Mouse (Mus musculus): Measurements from ENCODE around the gene Gm28048.

The Gm28048 gene

DNA sequence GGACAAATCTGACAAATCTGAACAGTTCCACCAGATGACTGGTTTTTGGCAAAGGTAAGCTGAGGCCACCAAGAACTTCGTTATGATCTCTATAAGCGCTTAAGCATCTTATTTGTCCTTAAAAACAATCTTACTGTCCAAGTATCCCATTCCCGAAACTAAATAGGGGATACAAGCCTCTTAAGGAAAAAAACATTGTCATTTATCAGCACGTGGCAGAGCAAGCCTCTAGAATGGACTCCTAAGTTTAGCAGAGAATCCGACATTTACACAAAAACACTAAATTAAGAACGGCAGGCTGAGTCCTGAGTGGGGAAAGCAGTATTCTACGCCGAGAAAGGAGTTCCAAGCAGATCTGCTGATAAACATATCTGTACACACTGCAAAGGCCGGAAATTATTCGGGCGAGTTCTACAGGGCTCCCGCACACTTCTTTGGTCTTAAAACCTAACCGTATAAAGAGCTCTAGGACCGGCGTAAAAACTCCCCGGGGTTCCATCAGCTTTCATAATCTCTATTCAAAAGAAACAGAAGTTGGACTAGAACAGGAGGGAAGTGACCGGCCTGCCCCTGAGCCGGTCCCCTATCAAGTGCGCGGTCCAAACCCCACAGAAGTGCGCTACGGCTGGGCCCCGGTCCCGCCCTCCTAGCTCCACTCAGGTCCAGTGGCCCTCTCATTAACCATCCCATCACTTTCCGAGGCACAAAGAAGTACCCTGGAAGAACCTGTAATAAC, 124.0 kb downstream of the Gm28048 start:
- DNase-seq: peak; percentile 33

DNA sequence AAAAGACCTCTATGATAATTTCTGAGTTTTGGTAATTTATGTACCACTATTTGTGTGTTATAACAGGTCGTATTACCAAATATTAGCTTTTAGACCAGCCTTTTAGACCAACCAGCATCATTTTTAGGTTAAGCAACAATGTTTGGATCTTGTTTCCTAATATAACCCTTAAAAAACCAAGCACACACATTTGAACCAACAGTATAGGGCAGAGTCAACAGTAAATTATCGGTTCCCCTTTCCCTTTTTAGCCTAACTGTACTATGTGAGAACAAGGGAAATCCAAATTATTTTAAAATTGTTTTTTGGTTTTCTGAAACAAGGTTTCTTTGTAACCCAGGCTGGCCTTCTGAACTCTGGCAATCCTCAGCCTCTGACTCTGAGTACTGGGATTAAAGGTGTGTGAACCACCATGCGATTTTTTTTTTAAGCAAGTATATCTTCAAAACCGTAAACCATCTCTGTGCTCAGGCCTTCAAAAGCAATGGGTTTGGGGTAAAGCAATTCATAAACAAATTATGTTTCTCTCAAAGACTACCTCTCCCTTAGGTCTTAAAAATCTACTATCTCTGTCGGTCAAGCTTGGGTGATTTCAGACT, 124.7 kb downstream of the Gm28048 start:
- DNase-seq: no peak

DNA sequence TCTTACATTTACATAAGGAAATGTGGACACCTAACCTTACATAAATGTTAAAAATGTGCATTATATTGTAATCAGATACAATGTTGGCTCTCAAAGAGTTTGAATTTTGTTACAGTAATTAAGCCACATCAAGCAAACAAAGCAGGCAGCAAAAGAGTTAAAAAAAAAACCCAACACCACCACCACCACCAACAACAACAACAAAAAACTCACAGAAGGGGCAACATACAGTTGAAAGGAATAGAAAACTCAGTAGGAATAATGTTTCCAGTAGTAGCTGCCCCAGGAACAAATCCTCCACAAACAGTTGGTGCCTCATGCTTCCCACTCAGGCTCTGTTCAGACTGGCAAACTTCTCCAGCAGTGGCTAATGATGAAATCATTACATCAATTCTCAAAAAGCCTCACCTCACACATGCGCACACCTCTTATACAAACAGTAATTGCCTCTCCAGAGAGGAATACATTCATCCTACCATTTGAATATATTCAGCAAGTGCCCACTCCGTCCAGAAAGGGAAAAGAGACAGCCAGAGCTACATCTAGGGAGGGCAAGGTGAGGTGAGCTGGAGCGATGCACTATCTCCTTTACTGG, 125.4 kb downstream of the Gm28048 start:
- no peak for DNase-seq

DNA sequence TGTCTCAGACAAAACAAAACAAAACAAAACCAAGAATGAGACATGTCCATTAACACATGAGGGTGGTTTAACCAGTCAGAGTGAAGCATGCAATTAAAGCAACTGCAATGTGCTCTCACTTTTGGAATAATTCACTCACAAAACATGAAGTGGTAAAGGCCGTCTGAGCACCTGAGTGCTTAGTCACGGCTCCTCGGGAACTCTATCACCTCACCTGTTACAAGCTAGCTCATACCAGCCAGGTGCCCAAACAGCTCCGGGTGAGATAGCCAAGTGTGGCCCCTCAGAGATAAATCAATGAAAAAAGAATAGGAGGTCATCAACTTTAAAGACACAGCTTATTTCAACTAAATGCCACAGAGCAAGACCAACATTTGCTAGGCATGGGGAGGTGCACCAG, 127.3 kb downstream of the Gm28048 start:
- no peak for DNase-seq

DNA sequence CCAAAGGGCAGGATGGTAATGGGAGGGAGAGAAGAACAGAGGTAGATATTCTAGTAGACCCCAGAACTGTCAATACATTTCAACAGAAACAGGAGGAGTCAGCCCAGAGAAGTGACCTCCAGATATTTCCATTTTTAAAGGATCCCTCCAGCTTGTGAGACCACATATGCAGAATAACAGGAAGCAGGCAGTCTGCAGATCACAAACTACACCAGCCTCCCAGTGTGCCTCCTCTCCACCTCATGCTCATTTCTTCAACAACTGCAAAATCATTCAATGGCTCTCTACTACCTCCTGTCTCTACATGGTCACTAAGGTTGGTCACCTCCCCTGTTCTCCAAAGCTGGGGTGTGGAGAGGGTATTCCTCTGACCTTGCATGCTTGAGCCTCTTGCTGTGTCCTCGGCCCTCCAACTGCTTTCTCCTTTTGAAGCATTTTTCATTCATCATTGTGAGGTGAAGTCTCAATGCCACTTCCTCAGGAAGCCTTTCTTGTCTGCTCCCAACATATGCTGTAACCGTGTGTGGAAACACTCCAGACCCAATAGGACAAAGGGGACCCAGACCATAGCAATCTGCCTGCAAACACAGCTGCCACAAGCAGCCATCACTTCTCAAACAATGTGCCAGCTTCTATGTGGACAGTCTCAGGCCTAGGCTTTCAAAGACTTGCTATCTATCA, 128.3 kb downstream of the Gm28048 start:
- no peak for DNase-seq

DNA sequence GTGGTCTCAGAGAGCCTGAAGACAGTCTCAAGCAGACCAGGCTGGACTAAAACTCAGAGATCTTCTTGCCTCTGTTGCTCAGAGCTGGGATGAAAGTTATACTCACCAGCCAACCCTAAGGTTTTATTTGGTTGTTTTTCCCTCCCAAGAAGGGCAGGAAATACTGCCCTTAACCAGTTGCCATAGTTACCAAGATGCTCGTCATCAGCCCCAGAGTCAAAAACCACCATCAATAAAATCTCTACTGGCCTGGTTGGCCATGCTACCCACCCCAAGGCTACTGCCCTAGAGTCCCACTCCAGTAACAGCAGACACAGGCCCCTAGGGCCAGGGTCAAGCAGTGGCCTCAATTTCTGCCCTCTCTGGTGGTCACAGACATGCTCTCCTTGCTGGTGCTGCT, 129.4 kb downstream of the Gm28048 start:
- DNase-seq: no peak

DNA sequence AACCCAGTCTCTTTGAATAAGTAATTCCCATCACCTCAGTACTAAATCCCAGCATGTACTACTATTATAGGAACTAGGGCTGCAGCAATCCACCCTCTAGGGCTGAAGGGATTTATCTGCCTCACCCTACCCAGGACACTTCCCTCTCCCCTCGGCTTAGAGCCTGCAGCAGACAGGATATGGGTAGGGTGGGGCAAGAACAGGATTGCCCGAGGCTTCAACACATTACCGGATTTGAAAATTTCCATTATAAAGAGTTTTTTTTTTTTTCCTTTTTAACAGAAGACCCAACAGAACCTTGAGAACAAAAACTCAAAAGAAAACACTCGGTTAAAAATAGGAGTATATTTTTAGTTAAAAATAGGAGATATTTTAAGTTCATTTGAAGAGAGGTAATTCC, 130.5 kb downstream of the Gm28048 start:
- DNase-seq: peak; percentile 40

DNA sequence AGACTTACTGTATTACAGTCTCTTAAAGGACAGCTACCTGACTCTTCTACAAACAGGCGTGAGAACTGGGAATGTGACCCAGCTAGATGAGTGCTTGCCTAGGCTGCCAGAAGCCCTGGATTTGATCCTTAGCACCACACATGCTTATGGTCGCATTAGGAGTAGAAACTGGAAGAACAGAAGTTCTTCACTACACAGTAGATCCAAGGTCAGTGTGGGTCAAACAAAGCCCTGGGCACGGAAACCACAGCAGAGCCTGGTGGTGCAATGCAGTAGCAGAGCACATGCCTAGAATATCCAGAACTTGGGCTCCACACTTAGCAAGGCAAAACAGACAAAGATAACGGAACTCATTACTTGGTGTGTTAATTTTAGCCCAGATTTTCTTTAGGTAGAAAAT, 131.8 kb downstream of the Gm28048 start:
- no peak for DNase-seq

DNA sequence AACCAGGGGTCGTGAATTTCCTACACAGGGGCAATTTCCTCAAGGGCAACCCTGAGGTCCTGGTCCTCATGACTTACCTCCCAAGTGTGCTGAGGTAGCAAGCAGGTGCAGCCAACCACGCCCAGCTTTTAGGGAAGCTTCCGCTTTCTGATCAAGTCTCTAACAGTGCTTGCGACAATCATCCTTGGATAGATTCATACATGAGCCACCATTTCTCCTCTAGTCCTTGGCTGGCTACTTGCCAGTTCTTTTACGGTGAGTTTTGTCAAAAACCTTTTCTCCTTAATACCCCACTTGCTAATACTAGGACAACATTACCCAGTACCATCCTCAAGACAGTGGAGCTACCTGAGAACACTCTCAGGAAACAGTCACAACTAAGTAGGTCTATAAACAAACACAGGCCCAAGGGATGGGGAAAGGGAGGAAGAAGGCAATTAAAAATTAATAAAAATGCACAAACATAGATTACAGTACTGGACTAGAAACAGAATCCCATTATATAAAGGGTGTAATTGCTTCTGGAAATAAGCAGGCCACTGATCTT, 133.2 kb downstream of the Gm28048 start:
- no peak for DNase-seq

DNA sequence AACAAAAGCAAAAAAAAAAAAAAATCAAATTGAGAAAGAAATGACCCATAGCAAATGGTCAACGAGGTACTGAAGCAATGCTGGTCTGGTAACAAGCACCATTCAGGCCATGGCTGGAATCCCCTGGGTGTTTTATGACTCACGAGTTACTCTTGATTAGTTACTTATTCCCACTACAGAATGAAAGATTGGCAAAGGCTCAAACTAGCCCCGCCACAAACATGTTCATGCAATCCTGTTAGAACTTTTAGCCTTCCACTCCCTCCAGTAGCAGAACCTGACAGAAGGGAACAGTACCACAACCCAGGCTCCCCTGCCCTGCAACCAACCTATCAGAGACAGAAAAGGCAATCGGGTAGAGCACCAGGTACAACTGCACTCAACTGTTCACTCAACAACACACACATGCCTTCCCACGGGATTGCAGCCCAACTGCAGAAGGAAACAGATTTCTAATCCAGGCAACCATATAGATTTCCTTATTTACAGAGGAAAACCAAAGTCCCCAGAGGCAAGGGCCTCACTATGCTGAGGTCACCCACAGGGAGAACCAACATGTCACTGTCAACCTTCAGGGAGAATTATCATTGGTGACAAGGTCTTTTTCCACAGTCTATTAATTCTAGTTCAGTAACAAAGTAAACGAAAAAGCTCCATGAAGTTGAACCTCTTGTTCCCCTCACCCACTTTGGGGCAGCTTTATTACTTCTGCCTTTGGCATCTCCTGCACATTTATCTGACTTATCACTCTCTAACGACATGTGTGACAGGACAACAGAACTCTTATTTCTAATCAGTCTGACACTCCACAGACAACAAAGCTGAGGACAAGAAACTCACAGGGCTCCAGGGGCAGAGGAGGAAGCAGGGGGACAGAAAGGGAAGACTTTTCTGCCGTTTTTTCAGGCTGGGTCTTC, 133.9 kb downstream of the Gm28048 start:
- peak; percentile 55 for DNase-seq

DNA sequence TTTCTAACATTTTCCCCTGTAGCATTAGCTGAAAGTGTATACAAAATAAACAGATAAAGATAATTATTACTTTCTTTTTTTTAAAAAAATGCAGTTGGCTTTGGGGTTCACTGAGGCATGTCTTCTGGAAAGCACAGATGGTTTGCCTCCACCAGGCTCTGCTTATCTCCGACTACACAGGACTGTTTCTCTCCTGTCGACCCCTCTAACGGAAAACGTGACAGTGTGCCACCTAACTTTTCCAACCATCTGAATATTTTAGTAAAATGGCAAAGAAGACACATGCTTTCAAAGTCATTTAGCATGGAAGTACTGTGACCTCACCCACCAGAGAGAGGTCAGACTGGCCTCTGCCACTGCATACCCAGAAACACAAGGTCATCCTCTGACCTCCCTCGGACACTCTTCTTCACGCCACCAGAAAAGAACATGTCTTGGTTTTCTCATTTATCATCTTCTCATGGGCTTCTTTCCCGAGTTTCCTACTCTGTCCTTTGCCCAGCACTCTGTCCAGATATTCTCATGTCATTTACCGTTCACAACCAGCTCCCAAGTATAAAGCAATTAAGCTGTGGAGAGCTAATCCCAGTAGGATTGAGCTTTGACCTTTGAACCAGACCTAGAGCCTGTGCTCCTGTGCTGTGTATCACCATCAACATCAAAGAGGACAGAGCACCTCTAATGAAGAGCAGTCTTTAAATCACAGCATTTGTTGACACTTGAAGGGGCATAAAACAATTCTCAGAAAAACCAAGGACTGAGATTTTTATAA, 134.7 kb downstream of the Gm28048 start:
- DNase-seq: no peak

DNA sequence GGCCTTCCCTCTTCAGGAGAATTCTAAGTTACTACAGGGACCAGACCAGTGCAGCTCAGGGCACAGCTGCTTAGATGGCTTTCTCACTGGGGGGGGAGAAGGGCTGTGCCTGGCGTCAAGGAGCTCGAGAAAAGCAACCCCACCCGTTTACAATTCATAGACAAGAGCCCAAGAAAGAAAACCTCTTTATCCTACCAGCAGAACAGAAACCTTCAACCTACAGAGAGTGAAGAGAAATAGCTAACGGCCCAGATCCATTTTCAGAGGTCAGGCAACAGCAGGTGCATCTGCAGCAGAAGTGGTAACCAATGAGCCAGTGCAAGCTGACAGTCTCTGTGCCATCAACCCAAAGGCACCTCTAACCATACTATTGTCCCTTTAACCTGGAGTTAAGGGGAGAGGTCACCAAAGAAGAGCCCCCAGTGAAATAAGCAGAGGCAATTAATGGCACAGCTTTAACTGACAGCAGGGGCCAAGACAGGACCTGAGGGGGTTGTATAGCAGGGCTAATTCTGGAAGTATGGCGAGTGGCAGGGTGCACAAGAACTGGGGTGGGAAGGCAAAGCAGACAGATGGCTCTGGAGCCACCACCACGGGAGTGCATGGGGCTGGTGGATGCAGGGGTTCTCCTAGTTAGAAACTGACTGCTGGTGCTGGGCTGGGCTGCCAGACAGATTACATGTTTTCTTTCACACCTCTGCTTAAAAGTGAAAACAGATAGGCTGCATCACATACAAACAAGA, 135.6 kb downstream of the Gm28048 start:
- DNase-seq: no peak

DNA sequence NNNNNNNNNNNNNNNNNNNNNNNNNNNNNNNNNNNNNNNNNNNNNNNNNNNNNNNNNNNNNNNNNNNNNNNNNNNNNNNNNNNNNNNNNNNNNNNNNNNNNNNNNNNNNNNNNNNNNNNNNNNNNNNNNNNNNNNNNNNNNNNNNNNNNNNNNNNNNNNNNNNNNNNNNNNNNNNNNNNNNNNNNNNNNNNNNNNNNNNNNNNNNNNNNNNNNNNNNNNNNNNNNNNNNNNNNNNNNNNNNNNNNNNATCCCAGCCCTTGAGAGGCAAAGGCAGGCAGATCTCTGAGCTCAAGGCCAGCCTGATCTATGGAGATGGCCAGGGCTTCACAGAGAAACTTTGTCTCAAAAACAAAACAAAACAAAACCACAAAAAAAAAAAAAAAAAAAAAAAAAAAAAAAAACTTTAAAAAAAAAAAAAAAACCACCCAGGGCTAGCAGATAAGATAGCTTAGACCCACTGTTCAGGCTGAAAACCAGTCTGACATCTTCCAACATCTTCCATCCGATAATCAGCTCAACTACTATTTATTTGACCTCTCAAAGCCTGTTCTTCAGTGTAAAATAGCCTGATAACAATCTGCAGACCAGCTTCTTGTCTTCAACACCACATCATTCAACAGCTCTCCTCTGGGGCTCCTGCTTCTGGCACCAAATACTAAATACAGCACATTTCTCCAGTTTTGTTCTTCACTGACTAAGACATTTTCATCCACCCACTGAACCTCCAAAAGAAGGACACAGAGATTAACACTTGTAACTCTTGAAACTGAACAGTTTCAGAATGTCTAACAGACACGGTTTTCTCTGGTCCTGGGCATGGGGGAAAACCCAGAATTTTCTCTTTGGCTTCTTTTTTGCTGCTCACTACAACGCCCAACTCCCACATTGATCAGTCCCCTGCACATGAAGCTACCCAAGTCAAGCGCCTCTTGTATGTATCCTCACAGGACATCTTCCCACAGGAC, 136.9 kb downstream of the Gm28048 start:
- no peak for DNase-seq

DNA sequence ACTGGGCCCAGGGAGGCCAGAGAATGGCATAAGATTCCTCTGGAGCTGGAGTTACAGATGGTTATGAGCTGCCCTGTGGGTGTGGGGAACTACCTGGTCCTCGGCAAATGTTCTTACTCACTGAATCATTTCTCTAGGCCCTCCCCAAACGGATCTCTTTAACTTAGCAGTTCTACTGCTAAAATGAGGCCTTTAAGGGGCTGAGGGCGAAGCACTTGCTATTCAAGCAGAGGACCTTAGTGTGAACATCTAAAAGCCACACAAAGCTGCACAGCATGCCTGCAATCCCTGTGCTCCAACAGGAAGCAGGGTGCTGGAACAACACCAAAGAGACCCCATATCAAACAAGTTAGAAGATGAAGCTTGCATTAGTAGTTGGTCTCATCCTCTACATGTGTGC, 142.4 kb downstream of the Gm28048 start:
- DNase-seq: no peak

DNA sequence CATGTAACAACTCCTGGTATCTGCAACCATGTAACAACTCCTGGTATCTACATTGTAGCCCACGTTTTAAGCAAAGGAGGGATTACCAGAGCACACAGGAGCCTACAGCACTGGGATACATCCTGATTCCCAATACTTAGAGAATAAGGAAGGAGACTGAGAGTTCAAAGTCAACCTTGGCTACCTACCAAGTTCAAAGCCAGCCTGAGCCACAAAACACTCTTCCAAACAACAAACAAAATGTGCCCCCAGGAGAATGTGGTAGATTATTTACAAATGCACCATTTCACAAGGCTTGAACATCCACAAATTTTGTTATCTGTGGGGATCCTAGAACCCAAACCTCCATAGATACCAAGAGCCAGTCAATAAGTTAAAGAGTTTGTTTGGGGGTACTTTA, 143.5 kb downstream of the Gm28048 start:
- no peak for DNase-seq

DNA sequence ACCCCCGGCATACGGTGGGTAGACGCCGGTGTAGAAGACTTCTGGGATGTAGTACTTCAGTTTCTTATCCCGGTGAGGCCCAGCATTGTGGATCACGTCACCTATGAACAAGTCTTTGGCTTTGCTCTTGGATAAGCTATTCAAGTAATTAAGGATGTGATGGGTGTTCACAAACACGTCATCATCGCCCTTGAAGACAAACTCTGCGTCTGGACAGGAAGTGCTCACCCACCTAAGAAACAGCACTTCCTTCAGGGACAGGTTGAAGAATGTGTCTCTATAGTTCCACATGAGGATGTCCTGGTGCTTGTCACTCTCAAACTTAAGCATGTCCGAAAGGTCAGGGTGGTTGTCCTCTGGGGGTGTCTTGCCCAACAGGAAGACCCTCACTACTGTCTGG, 145.6 kb downstream of the Gm28048 start:
- DNase-seq: no peak

DNA sequence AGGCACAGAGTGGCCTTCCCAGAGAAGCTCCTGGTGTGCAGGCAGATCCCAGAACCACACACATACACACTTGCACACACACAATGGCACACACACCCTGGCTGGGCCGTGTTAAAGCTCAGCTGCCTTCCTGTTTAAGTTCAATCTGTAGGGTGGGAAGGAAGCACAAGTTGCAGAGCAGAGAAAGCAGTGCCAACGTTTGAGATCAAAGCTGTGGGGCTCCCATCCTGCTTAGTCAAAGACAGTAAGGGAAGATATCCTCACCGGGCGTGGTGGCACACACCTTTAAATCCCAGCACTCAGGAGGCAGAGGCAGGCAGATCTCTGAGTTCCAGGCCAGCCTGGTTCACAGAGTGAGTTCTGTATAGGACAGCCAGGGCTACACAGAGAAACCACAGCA, 149.3 kb downstream of the Gm28048 start:
- no peak for DNase-seq

DNA sequence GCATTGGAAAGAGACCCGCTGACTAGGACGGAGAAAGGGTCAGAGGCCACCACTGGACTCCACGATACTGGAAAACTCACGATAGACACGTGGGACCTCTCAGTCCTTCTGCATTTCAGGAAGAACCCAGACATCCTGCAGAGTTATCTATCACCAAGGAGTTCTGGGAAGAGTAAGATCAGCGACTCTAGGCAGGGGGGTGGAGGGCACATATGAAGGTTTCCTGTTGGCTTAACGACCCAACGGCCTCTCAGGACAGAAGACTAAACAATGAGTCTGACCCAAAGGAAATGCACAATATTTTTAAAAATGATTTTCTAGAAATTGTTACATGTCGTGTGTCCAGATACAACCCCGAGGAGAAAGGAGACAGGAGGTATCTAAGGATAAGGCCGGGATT, 150.0 kb downstream of the Gm28048 start:
- DNase-seq: no peak

DNA sequence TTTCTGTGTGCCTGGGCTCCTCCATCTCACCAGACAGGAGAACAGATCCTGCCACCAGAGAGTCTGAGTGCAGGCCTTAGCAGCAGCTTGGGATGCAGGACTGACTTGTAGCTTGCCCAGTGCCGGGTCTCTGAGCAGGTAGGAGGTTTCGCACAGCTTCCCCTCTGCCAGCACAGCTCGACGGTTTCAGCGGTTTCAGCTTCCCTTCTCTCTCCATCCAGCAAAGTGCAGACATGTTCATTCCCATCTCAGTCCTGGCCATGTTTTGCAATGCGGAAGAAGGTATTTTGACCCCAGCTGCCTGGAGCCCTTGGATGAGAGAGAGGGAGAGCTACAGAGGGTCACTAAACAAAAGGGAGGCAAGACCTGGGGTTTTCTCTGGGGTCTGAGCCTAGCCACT, 151.2 kb downstream of the Gm28048 start:
- no peak for DNase-seq

DNA sequence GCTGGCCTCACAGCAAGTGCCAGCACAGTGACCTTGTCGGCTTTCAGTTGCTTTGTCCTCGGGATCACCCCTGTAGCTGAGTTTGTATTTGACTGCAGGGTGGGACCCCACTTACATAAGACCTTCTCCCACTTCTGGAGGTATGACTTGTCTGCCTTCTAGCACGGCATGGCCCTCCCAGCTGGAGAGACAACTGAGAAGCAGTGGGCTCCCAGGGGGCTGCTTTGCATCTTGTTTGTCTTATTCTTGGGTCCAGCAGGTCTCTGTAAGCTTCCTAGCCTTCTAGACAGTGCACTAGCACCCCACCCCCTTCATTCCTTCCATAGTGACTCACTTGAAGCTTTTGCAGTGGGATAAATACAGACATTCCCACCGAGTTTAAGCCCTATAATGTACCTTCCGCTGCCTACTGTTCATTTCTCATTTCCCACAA, 151.7 kb downstream of the Gm28048 start:
- DNase-seq: peak; percentile 61
